Mouse (Mus musculus): ENCODE measurements at regions not wholly inside any gene's neighbourhood (a gene's known extent, or its start where the extent isn't known, plus 50 kb on each side); places are given as distances from the start of the nearest gene placed in this dataset.

GRCm38 (mm10) chr15:86921401-86921800 is 622.7 kb upstream of the Fam19a5 start:
- WGBS, result 29% methylated on average over 8 of the region's 8 CpGs
- H3K36me3 ChIP-seq (ENCODE audit: control insufficient read depth, insufficient read depth, low read length), result no peaks in the 10 kb centered on the region
- no peaks in the 10 kb centered on the region for H3K4me1 ChIP-seq (ENCODE audit: control insufficient read depth, insufficient read depth, low read length)
- ATAC-seq (ENCODE audit: low FRiP score, low read depth) (no peak), DNase-seq (ENCODE audit: low spot score) (no peak)
- no peak overlapping the region for H3K4me2 ChIP-seq (replicated peaks; ENCODE audit: low read depth, low read length, severe bottlenecking)
- H3K27me3 ChIP-seq (ENCODE audit: control insufficient read depth, insufficient read depth, low read length), result no peaks in the 10 kb centered on the region
- H3K4me3 ChIP-seq (replicated peaks; ENCODE audit: low read length), result no peak overlapping the region
- H3K9me3 ChIP-seq (ENCODE audit: control insufficient read depth, low read length), result no peaks in the 10 kb centered on the region
- H3K9ac ChIP-seq (ENCODE audit: low read depth, low read length, severe bottlenecking), result no peak overlapping the region
- no peak for TF ChIP-seq POLR2A (IDR thresholded peaks at IDR 0.05; ENCODE audit: borderline replicate concordance, extremely low read depth, insufficient read depth, insufficient read length)
- no peak overlapping the region for H3K27ac ChIP-seq (replicated peaks; ENCODE audit: low read depth, low read length)

DNA sequence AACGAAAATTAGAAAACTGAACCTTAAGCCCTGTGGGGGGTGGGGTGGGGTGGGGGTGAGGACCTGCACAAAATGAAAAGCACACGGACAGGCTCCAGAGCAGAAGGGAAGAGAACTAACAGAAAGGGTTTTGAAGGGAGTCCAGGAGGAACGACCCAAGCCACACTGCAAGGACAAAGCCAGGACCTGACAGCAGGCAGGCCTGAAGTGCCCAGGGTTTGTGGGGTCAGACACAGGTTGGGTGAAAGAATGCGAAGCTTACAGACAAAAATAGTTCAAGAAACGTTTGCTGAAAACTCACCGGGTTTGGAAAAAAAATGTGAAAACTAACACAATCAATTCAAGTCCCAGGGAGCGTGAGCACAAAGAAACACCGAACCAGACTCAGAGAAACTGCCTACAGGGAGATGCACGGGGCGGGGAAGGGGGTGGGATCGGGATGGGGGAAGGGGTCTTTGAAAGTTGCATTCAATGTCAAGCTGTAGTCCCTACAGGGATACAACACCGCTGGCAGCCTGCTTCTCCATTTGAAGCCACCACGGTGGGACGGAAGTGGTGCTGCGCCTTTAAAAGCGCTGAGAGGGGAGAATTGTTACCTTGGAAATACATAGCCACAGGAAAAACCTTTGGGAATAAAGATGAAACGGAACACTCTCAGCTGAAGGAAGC is 618.9 kb upstream of the Fam19a5 start:
- Histone ChIP-seq H3K4me3 (replicated peaks; ENCODE audit: low read length) (no peak overlapping the region), H3K27ac (replicated peaks; ENCODE audit: low read depth, low read length) (no peak overlapping the region), H3K9me3 (ENCODE audit: control insufficient read depth, low read length) (no peaks in the 10 kb centered on the region), H3K36me3 (ENCODE audit: control insufficient read depth, insufficient read depth, low read length) (no peaks in the 10 kb centered on the region), H3K4me1 (ENCODE audit: control insufficient read depth, insufficient read depth, low read length) (no peaks in the 10 kb centered on the region), H3K27me3 (ENCODE audit: control insufficient read depth, insufficient read depth, low read length) (no peaks in the 10 kb centered on the region), H3K4me2 (replicated peaks; ENCODE audit: low read depth, low read length, severe bottlenecking) (no peak overlapping the region), H3K9ac (ENCODE audit: low read depth, low read length, severe bottlenecking) (no peak overlapping the region)
- DNase-seq (ENCODE audit: low spot score) (no peak), ATAC-seq (ENCODE audit: low FRiP score, low read depth) (no peak)
- WGBS, result 13% methylated on average over 17 of the region's 17 CpGs
- no peak for TF ChIP-seq POLR2A (IDR thresholded peaks at IDR 0.05; ENCODE audit: borderline replicate concordance, extremely low read depth, insufficient read depth, insufficient read length)

- no peak overlapping the region for H3K27ac ChIP-seq (replicated peaks; ENCODE audit: low read depth, low read length)
- no peaks in the 10 kb centered on the region for H3K4me1 ChIP-seq (ENCODE audit: control insufficient read depth, insufficient read depth, low read length)
- H3K36me3 ChIP-seq (ENCODE audit: control insufficient read depth, insufficient read depth, low read length), result no peaks in the 10 kb centered on the region
- no peak overlapping the region for H3K9ac ChIP-seq (ENCODE audit: low read depth, low read length, severe bottlenecking)
- no peak overlapping the region for H3K4me3 ChIP-seq (replicated peaks; ENCODE audit: low read length)
- no peak overlapping the region for H3K4me2 ChIP-seq (replicated peaks; ENCODE audit: low read depth, low read length, severe bottlenecking)
- DNase-seq (ENCODE audit: low spot score), result peak; percentile 71
- ATAC-seq (ENCODE audit: low FRiP score, low read depth), result no peak
- no peak for TF ChIP-seq POLR2A (IDR thresholded peaks at IDR 0.05; ENCODE audit: borderline replicate concordance, extremely low read depth, insufficient read depth, insufficient read length)
- H3K9me3 ChIP-seq (ENCODE audit: control insufficient read depth, low read length), result no peaks in the 10 kb centered on the region
- 57% methylated on average over 15 of the region's 15 CpGs for WGBS
- no peaks in the 10 kb centered on the region for H3K27me3 ChIP-seq (ENCODE audit: control insufficient read depth, insufficient read depth, low read length)
Observed at GRCm38 (mm10) chr15:86932345-86933075, 611.6 kb upstream of the Fam19a5 start.

DNA sequence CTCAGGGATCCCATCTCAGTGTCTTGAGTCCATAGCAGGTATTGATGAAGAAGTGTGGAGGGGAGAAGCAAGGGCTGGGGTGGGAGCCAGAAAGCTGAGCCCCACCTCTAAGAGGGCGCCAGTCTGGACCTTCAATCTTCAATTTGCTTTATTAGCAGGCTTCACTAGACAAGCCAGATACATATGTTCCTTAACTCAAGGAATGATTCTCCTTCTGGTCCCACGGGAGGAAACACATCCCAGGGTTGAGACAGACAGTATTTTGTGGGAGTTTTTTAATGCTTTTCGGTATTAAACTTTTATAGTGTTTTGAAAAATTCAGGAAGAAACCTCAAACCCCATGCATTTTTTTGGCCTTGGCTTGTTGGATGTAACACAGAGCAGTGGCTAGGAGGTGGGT is 606.7 kb upstream of the Fam19a5 start:
- Histone ChIP-seq H3K4me1 (ENCODE audit: control insufficient read depth, insufficient read depth, low read length) (no peaks in the 10 kb centered on the region), H3K4me3 (replicated peaks; ENCODE audit: low read length) (no peak overlapping the region), H3K27me3 (ENCODE audit: control insufficient read depth, insufficient read depth, low read length) (no peaks in the 10 kb centered on the region), H3K4me2 (replicated peaks; ENCODE audit: low read depth, low read length, severe bottlenecking) (no peak overlapping the region), H3K9me3 (ENCODE audit: control insufficient read depth, low read length) (no peaks in the 10 kb centered on the region), H3K9ac (ENCODE audit: low read depth, low read length, severe bottlenecking) (no peak overlapping the region), H3K36me3 (ENCODE audit: control insufficient read depth, insufficient read depth, low read length) (no peaks in the 10 kb centered on the region), H3K27ac (replicated peaks; ENCODE audit: low read depth, low read length) (no peak overlapping the region)
- no peak for ATAC-seq (ENCODE audit: low FRiP score, low read depth)
- TF ChIP-seq POLR2A (IDR thresholded peaks at IDR 0.05; ENCODE audit: borderline replicate concordance, extremely low read depth, insufficient read depth, insufficient read length), result no peak
- 82% methylated on average over 3 of the region's 3 CpGs for WGBS
- no peak for DNase-seq (ENCODE audit: low spot score)

GRCm38 (mm10) chr15:86944529-86944928 is 599.6 kb upstream of the Fam19a5 start:
- H3K4me1 ChIP-seq (ENCODE audit: control insufficient read depth, insufficient read depth, low read length), result no peaks in the 10 kb centered on the region
- no peak overlapping the region for H3K4me3 ChIP-seq (replicated peaks; ENCODE audit: low read length)
- ATAC-seq (ENCODE audit: low FRiP score, low read depth) (no peak), DNase-seq (ENCODE audit: low spot score) (no peak)
- no peak overlapping the region for H3K4me2 ChIP-seq (replicated peaks; ENCODE audit: low read depth, low read length, severe bottlenecking)
- H3K9ac ChIP-seq (ENCODE audit: low read depth, low read length, severe bottlenecking), result no peak overlapping the region
- 67% methylated on average over 7 of the region's 7 CpGs for WGBS
- H3K36me3 ChIP-seq (ENCODE audit: control insufficient read depth, insufficient read depth, low read length), result no peaks in the 10 kb centered on the region
- TF ChIP-seq POLR2A (IDR thresholded peaks at IDR 0.05; ENCODE audit: borderline replicate concordance, extremely low read depth, insufficient read depth, insufficient read length), result no peak
- H3K27me3 ChIP-seq (ENCODE audit: control insufficient read depth, insufficient read depth, low read length), result no peaks in the 10 kb centered on the region
- no peak overlapping the region for H3K27ac ChIP-seq (replicated peaks; ENCODE audit: low read depth, low read length)
- no peaks in the 10 kb centered on the region for H3K9me3 ChIP-seq (ENCODE audit: control insufficient read depth, low read length)
